Mouse (Mus musculus) heart, postnatal 0 days (tissue): ENCODE data around the gene Bid.

Source experiments
- CTCF ChIP-seq: IDR thresholded peaks from 2 replicates; pipeline ENCODE4 v1.5.1; 2016; ENCODE audit warnings: antibody characterized with exemption, control low read depth, low read depth
- EP300 ChIP-seq: IDR thresholded peaks from 2 replicates; pipeline ENCODE4 v1.6.1; 2016; ENCODE audit warnings: antibody characterized with exemption, low read depth

DNA sequence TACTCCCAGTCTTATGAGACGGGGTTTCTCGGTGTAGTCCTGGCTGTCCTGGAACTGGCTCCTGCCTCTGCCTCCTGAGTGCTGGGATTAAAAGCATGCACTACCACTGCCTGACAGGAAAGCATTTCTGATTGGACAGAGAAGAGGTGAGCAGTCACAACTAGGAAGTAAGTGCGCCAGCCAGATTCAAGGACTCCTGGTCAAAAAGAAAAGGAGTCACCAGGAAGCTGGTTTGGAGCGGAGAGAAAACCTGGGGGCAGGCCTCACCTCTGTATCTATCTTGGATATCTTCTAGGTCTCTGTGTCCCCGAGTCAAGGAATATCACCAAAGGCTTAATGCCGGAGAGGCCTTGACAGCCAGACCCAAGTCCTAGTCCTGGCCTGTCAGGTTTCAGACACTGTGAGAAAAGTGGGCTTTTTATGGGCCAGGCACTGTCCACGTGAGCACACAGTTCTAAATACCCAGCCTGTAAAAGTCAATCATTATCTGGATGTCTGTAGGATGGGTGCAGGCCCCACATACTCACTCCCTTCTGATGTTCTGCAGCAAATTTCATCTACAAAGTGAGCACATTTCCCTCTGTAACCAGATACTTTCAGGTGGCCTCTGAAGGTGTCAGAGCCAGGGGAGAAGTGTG lies 23.9 kb upstream of the Bid start:
- TF ChIP-seq CTCF (no peak), EP300 (no peak)
